Mouse (Mus musculus) brain, embryonic 14.5 days (tissue): Measurements from ENCODE around the gene Ap2b1. TPM values are rescaled to one million over a fixed set of nuclear protein-coding genes. Genes with fewer than 3 reads are reported as not detected.

Experiments
- DNase-seq: peaks from one replicate; pipeline ENCODE4 v3.0.0-alpha.2; 2011; ENCODE audit warnings: low read depth
- CTCF ChIP-seq: fragments of 200-500 bp; IDR thresholded peaks from 2 replicates; pipeline ENCODE4 v1.5.1; 2012; ENCODE audit warnings: inconsistent platforms, mild to moderate bottlenecking, moderate library complexity, borderline replicate concordance; ENCODE audit not compliant: insufficient read depth, insufficient read length; ENCODE audit errors: extremely low read depth
- POLR2A ChIP-seq: fragments of 200-500 bp; IDR thresholded peaks from 2 replicates; pipeline ENCODE4 v1.6.1; 2012; ENCODE audit warnings: mild to moderate bottlenecking, inconsistent platforms, borderline replicate concordance; ENCODE audit not compliant: poor library complexity, insufficient read depth, insufficient read length, severe bottlenecking; ENCODE audit errors: extremely low read depth
- polyA plus RNA-seq: library from polyadenylated mRNA; depleted of rRNA; stranded (reverse); fragments of >200 nt; gene quantifications from 2 replicates; pipeline ENCODE4 v1.2.3, GENCODE M21; 2012

The Ap2b1 gene
- polyA plus RNA-seq, 1 experiment: 149 TPM

DNA sequence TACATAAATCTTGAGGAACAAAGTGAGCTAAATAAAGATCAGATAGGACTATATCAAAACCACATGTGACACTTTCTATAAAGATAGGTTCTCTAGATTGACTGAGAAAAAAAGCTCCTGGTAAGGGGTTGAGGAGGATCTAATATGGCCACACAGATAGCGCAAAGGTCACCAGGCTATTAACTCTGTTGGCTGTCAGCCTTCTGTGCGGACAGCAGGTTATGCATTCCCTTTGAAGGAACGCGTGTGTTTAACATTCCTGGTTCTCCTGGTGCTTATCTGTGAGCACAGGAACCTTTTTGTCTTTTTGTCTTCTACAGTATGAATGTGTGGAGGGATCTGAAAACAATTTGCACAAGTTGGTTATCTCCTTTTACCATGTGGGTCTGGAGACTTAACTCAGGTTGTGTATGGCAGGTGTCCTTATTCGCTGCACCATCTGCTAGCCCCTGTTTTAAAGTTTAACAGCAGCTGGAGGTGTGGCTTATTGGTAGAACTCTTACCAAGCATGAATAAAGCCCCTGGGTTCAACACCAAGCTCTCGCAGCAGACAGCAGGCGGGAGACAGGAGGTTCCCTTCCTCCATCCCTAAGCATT is 81.0 kb downstream of the Ap2b1 start:
- DNase-seq: no peak
- TF ChIP-seq CTCF (no peak), POLR2A (no peak)

DNA sequence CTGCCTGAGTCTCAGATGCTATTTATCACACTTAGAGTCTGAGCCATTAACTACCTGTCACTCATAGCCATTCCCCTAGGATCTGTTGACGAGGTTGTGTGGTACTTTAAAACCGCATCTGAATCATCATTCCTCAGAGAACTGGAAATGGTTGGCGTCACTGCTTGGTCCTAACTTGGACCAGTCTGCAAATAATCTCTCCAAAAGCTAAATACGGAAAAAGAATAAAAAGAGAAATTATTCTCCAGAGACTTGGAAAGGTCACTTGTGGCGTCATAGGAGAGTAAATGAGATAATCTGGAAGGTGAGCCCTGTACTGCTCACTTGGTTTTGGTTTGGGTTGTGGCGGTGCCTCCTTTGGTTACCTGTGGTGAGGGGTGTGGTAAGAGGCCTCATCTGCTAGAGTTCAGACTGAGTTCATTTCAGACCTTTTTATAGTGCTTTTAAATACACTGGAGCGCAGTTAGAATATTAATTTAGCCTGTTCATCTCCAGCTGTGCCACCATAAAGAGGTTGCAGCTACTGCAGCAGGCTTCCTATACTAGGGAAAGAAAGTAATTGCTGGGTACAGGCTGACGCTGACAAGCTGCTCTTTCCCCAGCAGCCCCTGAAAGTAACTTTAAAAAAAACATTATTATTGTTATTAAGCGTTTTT is 84.2 kb downstream of the Ap2b1 start:
- TF ChIP-seq CTCF: no peak
- TF ChIP-seq POLR2A: no peak
- DNase-seq: peak; percentile 67

DNA sequence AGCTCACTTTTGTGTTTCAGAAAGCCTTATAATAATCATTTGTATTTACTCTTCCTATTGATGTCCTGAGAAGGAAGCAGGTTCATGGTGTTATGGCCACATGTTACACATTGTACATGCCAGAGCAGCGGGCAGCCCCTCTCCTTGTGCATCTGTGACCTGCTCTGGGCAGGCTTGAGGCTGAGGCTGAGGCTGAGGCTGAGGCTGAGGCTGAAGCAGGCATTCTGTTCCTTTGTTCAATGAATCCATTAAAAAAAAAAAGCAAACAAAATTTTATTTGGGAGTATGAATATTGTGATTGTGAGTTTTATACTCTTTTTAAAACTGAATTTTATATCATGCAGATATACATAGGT is 84.7 kb downstream of the Ap2b1 start:
- DNase-seq: no peak
- TF ChIP-seq CTCF: no peak
- TF ChIP-seq POLR2A: no peak

- DNase-seq: no peak
- TF ChIP-seq CTCF (no peak), POLR2A (no peak)
These were observed 94.2 kb downstream of the Ap2b1 start for GRCm38 (mm10) chr11:83393062-83393461.

- TF ChIP-seq CTCF: no peak
- TF ChIP-seq POLR2A: no peak
- peak; percentile 90 for DNase-seq
These were observed 96.1 kb downstream of the Ap2b1 start for GRCm38 (mm10) chr11:83394802-83395439.

DNA sequence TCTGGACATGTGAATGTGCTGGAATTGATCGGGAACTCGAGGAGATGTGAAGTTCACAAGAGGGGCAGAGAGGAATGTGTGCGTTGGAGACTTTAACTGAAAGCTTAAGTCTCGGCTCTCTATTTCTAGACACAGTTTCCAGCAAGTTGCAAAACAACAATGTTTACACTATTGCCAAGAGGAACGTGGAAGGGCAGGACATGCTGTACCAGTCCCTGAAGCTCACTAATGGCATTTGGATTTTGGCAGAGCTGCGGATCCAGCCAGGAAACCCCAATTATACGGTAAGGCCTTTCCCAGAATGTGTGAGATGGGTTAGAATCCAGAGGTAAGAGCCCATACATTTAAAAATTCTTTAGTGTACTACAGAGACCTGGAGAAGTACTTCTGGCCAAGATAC is 98.8 kb downstream of the Ap2b1 start:
- DNase-seq: no peak
- no peak for TF ChIP-seq POLR2A
- no peak for TF ChIP-seq CTCF

DNA sequence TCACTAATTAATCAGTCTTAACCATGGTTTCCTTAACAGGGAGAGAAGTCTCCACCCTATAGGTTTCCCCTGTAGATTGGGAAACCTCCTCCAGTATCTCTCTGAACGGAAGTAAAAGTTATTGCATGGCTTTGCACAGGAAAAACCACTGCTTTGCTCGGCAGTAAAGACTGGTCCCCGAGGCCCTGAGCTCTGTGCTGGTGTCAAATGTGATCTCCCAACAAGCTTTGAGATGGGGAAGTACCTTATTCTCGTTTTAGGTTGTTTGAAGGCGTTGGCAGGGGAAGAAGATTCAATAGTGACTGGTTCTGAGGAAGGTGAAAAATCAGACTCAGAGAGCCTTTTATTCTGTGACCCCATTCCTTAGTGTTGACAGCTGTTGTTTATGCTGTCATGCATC is 99.9 kb downstream of the Ap2b1 start:
- TF ChIP-seq POLR2A (no peak), CTCF (no peak)
- DNase-seq: no peak

DNA sequence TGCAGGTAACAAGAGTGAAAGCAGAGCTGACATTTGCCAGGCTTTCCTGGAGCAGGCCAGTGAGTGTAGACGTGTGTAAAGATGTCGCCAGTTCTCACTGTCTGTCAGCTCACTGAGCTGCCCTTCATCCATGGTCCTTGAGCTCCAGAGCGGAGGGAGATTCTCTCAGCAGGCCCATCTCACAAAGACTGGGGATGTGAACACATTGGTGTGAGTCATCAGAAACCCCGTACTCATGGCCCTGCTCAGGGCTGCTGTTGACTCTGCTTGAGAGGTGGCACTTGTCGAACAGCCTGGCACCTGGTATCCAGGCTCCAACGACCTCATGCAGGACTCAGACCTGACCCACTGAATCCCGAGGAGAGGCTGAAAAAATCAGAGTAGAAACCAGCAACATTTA is 105.0 kb downstream of the Ap2b1 start:
- TF ChIP-seq POLR2A: no peak
- no peak for TF ChIP-seq CTCF

DNA sequence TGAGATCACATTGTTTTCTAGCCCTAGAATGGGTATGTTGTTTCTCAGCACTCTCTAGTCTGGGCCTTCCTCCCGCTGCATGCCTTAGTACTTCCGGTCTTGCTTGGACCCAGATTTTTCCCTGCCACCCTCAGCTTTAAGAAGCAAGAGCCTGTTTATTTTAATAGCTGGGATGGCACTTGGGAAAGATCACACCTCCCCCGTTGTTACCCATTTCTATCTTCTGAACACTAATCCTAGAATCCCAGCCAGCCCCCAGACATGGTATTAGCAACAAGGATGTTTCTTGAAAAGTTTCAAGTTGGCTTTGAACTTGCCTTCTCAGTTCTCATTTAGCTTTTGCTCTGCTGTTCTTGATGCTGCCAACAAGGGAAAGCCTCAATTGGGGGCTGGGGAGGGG is 107.6 kb downstream of the Ap2b1 start:
- TF ChIP-seq POLR2A (no peak), CTCF (no peak)
- DNase-seq: no peak

More for the DNA sequence above, 105.0 kb downstream of the Ap2b1 start:
- DNase-seq: no peak

GRCm38 (mm10) chr11:83408242-83408641 is 109.4 kb downstream of the Ap2b1 start:
- DNase-seq: no peak
- TF ChIP-seq CTCF (no peak), POLR2A (no peak)

- peak; percentile 64 for DNase-seq
- TF ChIP-seq CTCF (no peak), POLR2A (peak; percentile 22; the same call in 1 of the 2 replicates)
These were observed 110.4 kb downstream of the Ap2b1 start, which contains the start of gene Rasl10b for GRCm38 (mm10) chr11:83409087-83409754. Gene Rasl10b (plus strand): TSS chr11:83409137.
